Mouse (Mus musculus): ENCODE data around the gene Zbtb20. TPM values are rescaled to one million over a fixed set of nuclear protein-coding genes. Genes with fewer than 3 reads are reported as not detected.

The Zbtb20 gene
- polyA plus RNA-seq, 1 experiment, result 11.2 TPM

GRCm38 (mm10) chr16:43624876-43625275, 749.2 kb downstream of the Zbtb20 start:
- Histone ChIP-seq H3K27ac (ENCODE audit: control insufficient read depth, insufficient read depth, low read depth, low read length, poor library complexity) (no peak overlapping the region), H3K4me1 (ENCODE audit: control insufficient read depth, insufficient read depth, low read length) (0 out of 2 replicates have a peak, but pooled peaks cover 2% of the 10 kb centered on the region), H3K4me3 (replicated peaks; ENCODE audit: control insufficient read depth, low read depth, low read length) (no peak overlapping the region)
- TF ChIP-seq POLR2A (IDR thresholded peaks at IDR 0.05; ENCODE audit: borderline replicate concordance, control insufficient read depth, low read depth, low read length), result no peak
- TF ChIP-seq CTCF (IDR thresholded peaks at IDR 0.05; ENCODE audit: control insufficient read depth, insufficient read depth, low read length), result no peak
- 21% methylated on average over 4 of the region's 4 CpGs for WGBS

DNA sequence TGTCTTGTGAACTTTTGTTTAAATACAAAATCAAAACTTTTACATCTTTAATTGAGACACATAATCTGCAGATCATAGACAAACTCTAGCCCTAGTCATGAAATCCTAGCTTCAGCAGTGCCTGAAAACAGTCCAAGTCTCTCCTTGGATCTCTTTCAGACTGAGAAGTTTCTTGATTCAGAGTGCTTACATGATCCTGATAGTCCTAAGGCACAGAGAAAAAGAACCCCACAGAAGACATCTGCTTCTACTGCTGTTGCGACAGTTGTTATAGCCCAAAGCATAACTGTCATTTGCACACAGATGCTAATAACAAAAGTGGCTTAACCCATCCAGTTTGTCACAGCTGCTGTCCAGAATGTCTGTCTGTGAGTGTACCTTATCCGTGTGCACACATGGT, 749.6 kb downstream of the Zbtb20 start:
- Histone ChIP-seq H3K4me3 (replicated peaks; ENCODE audit: control insufficient read depth, low read depth, low read length) (no peak overlapping the region), H3K27ac (ENCODE audit: control insufficient read depth, insufficient read depth, low read depth, low read length, poor library complexity) (no peak overlapping the region), H3K4me1 (ENCODE audit: control insufficient read depth, insufficient read depth, low read length) (0 out of 2 replicates have a peak, but pooled peaks cover 2% of the 10 kb centered on the region)
- no peak for TF ChIP-seq POLR2A (IDR thresholded peaks at IDR 0.05; ENCODE audit: borderline replicate concordance, control insufficient read depth, low read depth, low read length)
- no peak for TF ChIP-seq CTCF (IDR thresholded peaks at IDR 0.05; ENCODE audit: control insufficient read depth, insufficient read depth, low read length)
- WGBS, result 56% methylated on average over 2 of the region's 2 CpGs

- H3K4me1 ChIP-seq (ENCODE audit: control insufficient read depth, insufficient read depth, low read length), result 0 out of 2 replicates have a peak, but pooled peaks cover 2% of the 10 kb centered on the region
- H3K27ac ChIP-seq (ENCODE audit: control insufficient read depth, insufficient read depth, low read depth, low read length, poor library complexity), result no peak overlapping the region
- WGBS, result 84% methylated on average over 5 of the region's 5 CpGs
- TF ChIP-seq CTCF (IDR thresholded peaks at IDR 0.05; ENCODE audit: control insufficient read depth, insufficient read depth, low read length), result no peak
- H3K4me3 ChIP-seq (replicated peaks; ENCODE audit: control insufficient read depth, low read depth, low read length), result no peak overlapping the region
Measured at GRCm38 (mm10) chr16:43625956-43626355, 750.3 kb downstream of the Zbtb20 start.

DNA sequence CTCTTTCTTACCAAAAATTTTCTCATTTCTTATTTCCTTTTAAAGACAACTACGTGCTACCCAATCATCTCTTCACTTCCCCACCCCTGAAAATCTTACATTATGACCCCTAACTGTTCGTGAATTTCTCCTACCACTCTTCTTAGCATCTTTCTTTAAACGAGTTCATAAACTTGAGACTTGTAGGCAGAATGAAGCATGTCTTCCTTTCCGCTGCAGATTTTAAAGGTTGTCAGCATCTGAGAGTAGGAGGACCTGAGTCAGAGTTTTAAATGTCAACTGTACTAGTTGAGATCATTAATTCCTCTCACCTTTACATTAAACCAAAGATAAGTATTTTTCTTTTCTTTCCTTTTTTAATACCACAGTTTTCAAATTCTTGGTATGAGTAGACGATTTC, 753.0 kb downstream of the Zbtb20 start:
- H3K4me3 ChIP-seq (replicated peaks; ENCODE audit: control insufficient read depth, low read depth, low read length), result no peak overlapping the region
- no peaks in the 10 kb centered on the region for H3K4me1 ChIP-seq (ENCODE audit: control insufficient read depth, insufficient read depth, low read length)
- no peak for TF ChIP-seq POLR2A (IDR thresholded peaks at IDR 0.05; ENCODE audit: borderline replicate concordance, control insufficient read depth, low read depth, low read length)
- TF ChIP-seq CTCF (IDR thresholded peaks at IDR 0.05; ENCODE audit: control insufficient read depth, insufficient read depth, low read length), result no peak
- 79% methylated on average over 5 of the region's 5 CpGs for WGBS
- no peak overlapping the region for H3K27ac ChIP-seq (ENCODE audit: control insufficient read depth, insufficient read depth, low read depth, low read length, poor library complexity)

DNA sequence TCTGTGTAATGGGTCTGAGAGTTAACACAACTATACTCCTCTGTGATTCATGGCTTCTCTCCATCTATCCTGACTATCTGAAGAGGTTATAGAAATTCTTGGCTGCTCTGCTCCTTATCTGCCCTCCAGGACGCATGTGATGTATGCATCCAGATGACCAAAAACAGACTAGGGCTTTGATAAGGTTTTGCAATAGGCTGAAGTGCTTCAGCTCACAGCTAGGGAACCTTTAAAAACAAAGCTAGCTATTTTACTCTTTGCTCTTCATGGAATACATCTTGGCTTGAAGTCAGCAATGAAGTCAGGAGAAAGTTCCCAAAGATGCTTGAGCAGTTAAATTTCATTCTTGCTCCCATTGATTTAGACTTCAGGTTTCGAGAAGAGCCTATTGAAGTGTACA, 756.1 kb downstream of the Zbtb20 start:
- TF ChIP-seq POLR2A (IDR thresholded peaks at IDR 0.05; ENCODE audit: borderline replicate concordance, control insufficient read depth, low read depth, low read length) (no peak), CTCF (IDR thresholded peaks at IDR 0.05; ENCODE audit: control insufficient read depth, insufficient read depth, low read length) (no peak)
- Histone ChIP-seq H3K4me1 (ENCODE audit: control insufficient read depth, insufficient read depth, low read length) (no peaks in the 10 kb centered on the region), H3K4me3 (replicated peaks; ENCODE audit: control insufficient read depth, low read depth, low read length) (no peak overlapping the region), H3K27ac (ENCODE audit: control insufficient read depth, insufficient read depth, low read depth, low read length, poor library complexity) (no peak overlapping the region)
- 71% methylated on average over 2 of the region's 2 CpGs for WGBS

DNA sequence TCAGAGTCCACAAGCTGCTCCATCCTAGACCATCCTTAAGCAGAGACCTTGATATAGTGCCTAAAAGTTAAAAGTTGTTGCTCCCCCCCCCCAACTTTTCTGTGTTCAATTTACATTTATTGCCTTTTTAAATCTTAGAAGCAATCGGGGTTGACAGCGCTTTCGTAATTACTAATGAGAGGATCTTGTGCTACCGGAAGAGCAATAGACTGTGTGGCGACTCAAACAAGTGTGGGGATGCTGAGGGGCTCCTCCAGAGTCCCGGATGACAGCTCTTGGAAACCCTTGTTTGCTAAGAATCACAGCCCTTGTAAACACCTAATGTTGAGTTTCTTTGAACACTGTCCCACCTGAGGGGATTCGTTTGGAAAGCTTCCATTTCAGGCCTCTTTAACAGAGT, 758.4 kb downstream of the Zbtb20 start:
- WGBS, result 89% methylated on average over 7 of the region's 7 CpGs

GRCm38 (mm10) chr16:43637241-43637640, 761.6 kb downstream of the Zbtb20 start:
- 88% methylated on average over 8 of the region's 8 CpGs for WGBS
- H3K27ac ChIP-seq (ENCODE audit: control insufficient read depth, insufficient read depth, low read depth, low read length, poor library complexity), result no peak overlapping the region
- no peak for TF ChIP-seq CTCF (IDR thresholded peaks at IDR 0.05; ENCODE audit: control insufficient read depth, insufficient read depth, low read length)
- H3K4me3 ChIP-seq (replicated peaks; ENCODE audit: control insufficient read depth, low read depth, low read length), result no peak overlapping the region
- H3K4me1 ChIP-seq (ENCODE audit: control insufficient read depth, insufficient read depth, low read length), result no peaks in the 10 kb centered on the region

More for the DNA sequence above, 758.4 kb downstream of the Zbtb20 start:
- Histone ChIP-seq H3K4me3 (replicated peaks; ENCODE audit: control insufficient read depth, low read depth, low read length) (no peak overlapping the region), H3K4me1 (ENCODE audit: control insufficient read depth, insufficient read depth, low read length) (no peaks in the 10 kb centered on the region), H3K27ac (ENCODE audit: control insufficient read depth, insufficient read depth, low read depth, low read length, poor library complexity) (no peak overlapping the region)
- TF ChIP-seq POLR2A (IDR thresholded peaks at IDR 0.05; ENCODE audit: borderline replicate concordance, control insufficient read depth, low read depth, low read length), result no peak
- TF ChIP-seq CTCF (IDR thresholded peaks at IDR 0.05; ENCODE audit: control insufficient read depth, insufficient read depth, low read length), result no peak

DNA sequence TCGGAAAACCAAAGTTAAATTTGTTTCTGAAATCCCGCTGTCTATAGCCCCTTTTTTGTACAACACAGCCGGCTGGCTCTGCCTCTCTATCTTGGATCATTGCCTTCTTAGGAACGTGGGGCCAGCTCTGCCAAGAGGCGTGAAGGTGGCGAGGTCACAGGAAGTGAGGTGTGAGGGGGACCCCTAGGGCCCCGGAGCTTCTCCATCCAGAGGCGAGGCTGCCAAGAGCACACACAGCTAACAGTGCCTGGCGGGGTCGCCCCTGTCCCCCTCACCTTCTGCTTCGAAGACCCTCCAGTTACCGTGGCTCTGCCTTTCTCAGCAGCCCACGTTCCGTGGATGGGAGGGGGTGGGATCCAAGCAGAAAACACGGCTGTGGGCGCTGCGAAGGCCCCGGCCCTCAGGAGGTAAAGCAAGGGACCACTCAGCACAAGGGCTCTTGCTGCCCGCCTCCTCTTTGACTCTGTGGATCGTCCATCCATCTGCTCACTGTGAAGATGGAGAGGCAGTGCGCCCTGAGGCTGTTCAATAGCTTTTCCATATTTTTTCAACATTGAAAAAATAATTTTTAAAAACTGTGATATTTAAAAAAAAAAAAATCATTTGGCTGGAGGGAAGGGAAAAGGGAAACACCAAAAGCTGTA, 762.8 kb downstream of the Zbtb20 start:
- TF ChIP-seq POLR2A (IDR thresholded peaks at IDR 0.05; ENCODE audit: borderline replicate concordance, control insufficient read depth, low read depth, low read length) (no peak), CTCF (IDR thresholded peaks at IDR 0.05; ENCODE audit: control insufficient read depth, insufficient read depth, low read length) (no peak)
- Histone ChIP-seq H3K4me1 (ENCODE audit: control insufficient read depth, insufficient read depth, low read length) (no peaks in the 10 kb centered on the region), H3K27ac (ENCODE audit: control insufficient read depth, insufficient read depth, low read depth, low read length, poor library complexity) (no peak overlapping the region), H3K4me3 (replicated peaks; ENCODE audit: control insufficient read depth, low read depth, low read length) (no peak overlapping the region)
- WGBS, result 84% methylated on average over 21 of the region's 21 CpGs

GRCm38 (mm10) chr16:43641230-43641629, 765.5 kb downstream of the Zbtb20 start:
- 76% methylated on average over 8 of the region's 8 CpGs for WGBS
- no peak for TF ChIP-seq CTCF (IDR thresholded peaks at IDR 0.05; ENCODE audit: control insufficient read depth, insufficient read depth, low read length)
- no peak for TF ChIP-seq POLR2A (IDR thresholded peaks at IDR 0.05; ENCODE audit: borderline replicate concordance, control insufficient read depth, low read depth, low read length)
- H3K4me1 ChIP-seq (ENCODE audit: control insufficient read depth, insufficient read depth, low read length), result no peaks in the 10 kb centered on the region

More at GRCm38 (mm10) chr16:43641230-43641629, 765.5 kb downstream of the Zbtb20 start:
- H3K27ac ChIP-seq (ENCODE audit: control insufficient read depth, insufficient read depth, low read depth, low read length, poor library complexity), result no peak overlapping the region
- H3K4me3 ChIP-seq (replicated peaks; ENCODE audit: control insufficient read depth, low read depth, low read length), result no peak overlapping the region

Data from bone marrow, adult 2 months (tissue).